Comparison of ENCODE assay signal across 18 mouse cellular contexts in genomic region chr12:95119223-95119952, GRCm38 (mm10).
"Had no signal": no experiment of that assay in that cellular context is flagged by ENCODE, and none has a peak within 500 bp of the region (broad histone marks: within the 10 kb centered on the region; RNA-seq: fewer than 3 reads in every experiment).

No protein-coding gene starts in this region.

- H3K36me3 ChIP-seq: kidney, embryonic 15.5 days; liver, embryonic 13.5 days; neural tube, embryonic 12.5 days; neural tube, embryonic 15.5 days; stomach, embryonic 15.5 days had no signal

- H3K27me3 ChIP-seq: kidney, embryonic 15.5 days; liver, embryonic 13.5 days; neural tube, embryonic 12.5 days; neural tube, embryonic 15.5 days; stomach, embryonic 15.5 days had no signal

- DNase-seq: kidney, adult 8-10 months; kidney, postnatal 10 days; kidney, postnatal 36 days; layer of hippocampus, postnatal 36 days; liver, embryonic 13.5 days; lung, adult 2 months; lung, postnatal 14 days; lung, postnatal 4 days; midbrain, embryonic 14.5 days; right cerebral cortex, adult 18-20 months; right cerebral cortex, postnatal 14 days; right cerebral cortex, postnatal 4 days; thymus, postnatal 36 days had no signal

- H3K4me2 ChIP-seq: kidney, embryonic 15.5 days; liver, embryonic 13.5 days; neural tube, embryonic 12.5 days; neural tube, embryonic 15.5 days; stomach, embryonic 15.5 days had no signal

- H3K4me1 ChIP-seq: kidney, embryonic 15.5 days; liver, embryonic 13.5 days; neural tube, embryonic 12.5 days; neural tube, embryonic 15.5 days; stomach, embryonic 15.5 days had no signal

- H3K4me3 ChIP-seq: kidney, embryonic 15.5 days; left cerebral cortex, adult 2 months; liver, embryonic 13.5 days; neural tube, embryonic 12.5 days; neural tube, embryonic 15.5 days; stomach, embryonic 15.5 days had no signal

- H3K27ac ChIP-seq: kidney, embryonic 15.5 days; left cerebral cortex, adult 2 months; liver, embryonic 13.5 days; neural tube, embryonic 12.5 days; neural tube, embryonic 15.5 days; stomach, embryonic 15.5 days had no signal

- H3K9me3 ChIP-seq: kidney, embryonic 15.5 days; liver, embryonic 13.5 days; neural tube, embryonic 12.5 days; neural tube, embryonic 15.5 days; stomach, embryonic 15.5 days had no signal

- H3K9ac ChIP-seq: kidney, embryonic 15.5 days; liver, embryonic 13.5 days; neural tube, embryonic 12.5 days; neural tube, embryonic 15.5 days; stomach, embryonic 15.5 days had no signal
